Mouse (Mus musculus) embryonic stem cell, embryonic (primary cell): Measurements from ENCODE around the gene Lgals9.

Experiments used
- CTCF ChIA-PET, 4 experiments: fragments of 300-600 bp in 2 of 4; fragments of 350-600 bp in 2 of 4; sonication (Branson Sonifier 250); formaldehyde crosslinking; loops; one replicate each; lab custom pipeline; 2022; ENCODE audit warnings: inconsistent platforms in 2 of 4; lab: Charles Lee
- POLR2A ChIA-PET, 4 experiments: fragments of 300-600 bp in 2 of 4; fragments of 350-600 bp in 2 of 4; sonication (Branson Sonifier 250); formaldehyde crosslinking; loops; one replicate each; lab custom pipeline; 2022; ENCODE audit warnings: antibody characterized with exemption in 4 of 4, inconsistent platforms in 1 of 4; lab: Charles Lee

The Lgals9 gene

DNA sequence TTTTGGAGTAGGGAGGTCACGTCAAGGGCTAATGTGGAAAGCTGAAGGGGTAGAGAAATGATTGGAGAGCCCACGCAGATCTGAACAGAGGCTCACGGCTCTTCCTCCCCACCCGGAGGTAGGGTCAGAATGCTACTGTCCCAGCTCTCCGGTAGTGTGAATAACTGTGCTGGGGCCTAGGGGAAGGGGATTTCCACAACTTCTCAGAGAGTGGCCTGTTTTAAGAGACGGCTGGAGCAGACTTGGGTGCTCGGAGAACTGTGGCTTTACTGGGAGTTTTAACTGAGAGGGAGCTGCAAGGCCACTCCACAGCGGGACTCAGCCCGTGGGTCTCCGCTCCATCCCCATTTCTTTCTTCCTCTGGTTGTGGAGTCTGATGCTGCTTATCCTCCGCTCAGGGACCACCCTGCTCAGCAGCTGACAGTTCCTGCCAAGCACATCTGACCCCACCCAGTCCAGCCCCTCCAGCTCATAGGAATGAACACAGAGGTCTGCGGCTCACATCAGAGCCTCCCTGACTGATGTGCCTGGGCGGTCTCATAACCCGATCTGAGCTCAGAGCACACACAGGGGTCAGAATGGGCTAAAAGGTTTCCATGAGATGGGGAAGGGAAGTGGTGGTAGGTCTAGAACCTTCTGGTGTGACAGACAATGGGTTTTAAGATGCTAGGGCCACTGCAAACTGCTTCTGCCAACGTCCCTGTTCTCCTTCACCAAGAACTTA is 30.0 kb upstream of the Lgals9 start:
- POLR2A ChIA-PET, result interaction anchor here (0.6 to 9.0 kb wide), 11 partner anchors 10 to 464 kb away, joined by 3 to 110 read pairs (median 5); no protein-coding TSS in a partner anchor

DNA sequence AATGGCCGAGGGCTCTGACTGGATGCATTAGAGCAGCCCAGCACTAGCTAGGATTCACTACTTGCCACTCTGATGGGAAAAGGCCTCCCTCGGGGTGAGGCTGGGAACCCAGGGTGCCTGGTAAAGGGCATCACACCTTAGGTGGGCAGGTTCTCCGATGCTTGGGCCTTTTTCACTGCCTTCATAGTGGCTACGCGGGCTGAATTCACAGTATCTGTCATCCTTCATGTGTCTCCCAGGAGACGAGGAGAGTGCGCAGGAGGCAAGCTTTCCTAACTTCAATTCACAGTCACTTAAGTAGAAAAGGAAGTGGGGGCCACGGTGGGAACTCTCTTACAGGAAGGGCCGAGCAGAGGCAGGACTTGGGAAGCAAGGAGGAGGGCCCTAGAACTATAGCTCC is 29.1 kb upstream of the Lgals9 start:
- ChIA-PET CTCF (interaction anchor here in 2 of 4 experiments (0.9 to 2.5 kb wide), 4 partner anchors 11 to 47 kb away, joined by 3 to 10 read pairs (median 8); no protein-coding TSS in a partner anchor), POLR2A (interaction anchor here in 3 of 4 experiments (0.6 to 9.0 kb wide), 4 partner anchors 11 to 12 kb away, joined by 4 to 110 read pairs (median 16); no protein-coding TSS in a partner anchor)

More for the DNA sequence above, 30.0 kb upstream of the Lgals9 start:
- CTCF ChIA-PET, result interaction anchor here in 3 of 4 experiments (0.6 to 2.5 kb wide), 10 partner anchors 10 to 59 kb away, joined by 3 to 10 read pairs (median 5); no protein-coding TSS in a partner anchor

DNA sequence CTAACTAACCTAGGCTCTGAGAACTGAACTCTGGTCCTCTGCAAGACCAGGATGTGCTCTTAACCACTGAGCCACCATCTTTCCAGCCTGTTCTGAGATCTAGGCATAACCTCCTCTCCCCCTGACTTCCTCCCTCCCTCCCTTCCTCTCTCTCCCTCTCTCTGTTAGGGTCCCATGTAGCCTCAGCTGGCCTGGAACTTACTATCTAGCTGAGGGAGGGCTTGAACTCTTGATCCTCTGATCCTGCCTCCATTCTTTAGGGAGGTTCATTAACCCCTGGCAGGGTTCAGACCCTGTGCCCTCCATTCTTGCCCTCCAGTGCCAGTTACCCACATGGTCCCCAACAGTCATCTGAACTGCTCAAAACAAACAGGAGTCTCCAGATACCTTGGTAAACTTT is 28.3 kb upstream of the Lgals9 start:
- CTCF ChIA-PET, result interaction anchor here in 1 of 4 experiments (2.5 kb wide), 1 partner anchor 10 kb away, joined by 9 read pairs; no protein-coding TSS in a partner anchor

DNA sequence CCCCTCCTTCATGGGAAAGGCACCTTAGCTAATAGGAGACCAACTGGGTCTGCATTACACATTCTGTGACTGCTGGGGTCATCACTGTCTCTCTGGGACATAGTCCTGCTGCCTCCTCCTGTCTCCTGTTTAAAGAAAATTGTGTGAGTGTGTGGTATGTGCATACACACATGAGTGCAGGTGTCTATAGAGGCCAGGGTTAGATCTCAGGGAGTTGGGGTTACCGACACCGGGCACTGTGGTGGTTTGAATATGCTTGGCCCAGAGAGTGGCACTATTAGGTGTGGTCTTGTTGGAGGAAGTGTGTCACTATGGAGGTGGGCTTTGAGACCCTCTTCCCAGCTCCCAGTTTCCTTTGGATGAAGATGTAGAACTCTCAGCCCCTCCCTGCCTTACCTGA is 27.8 kb upstream of the Lgals9 start:
- ChIA-PET CTCF (interaction anchor here in 2 of 4 experiments (0.5 to 1.1 kb wide), 2 partner anchors 56 to 263 kb away, joined by 3 to 7 read pairs; no protein-coding TSS in a partner anchor), POLR2A (interaction anchor here in 1 of 4 experiments (0.7 to 1.5 kb wide), 3 partner anchors 9 to 14 kb away, joined by 3 to 7 read pairs (median 3); no protein-coding TSS in a partner anchor)

More for the DNA sequence above, 28.3 kb upstream of the Lgals9 start:
- POLR2A ChIA-PET, result interaction anchor here in 2 of 4 experiments (0.8 to 3.1 kb wide), 2 partner anchors 10 to 14 kb away, joined by 3 to 26 read pairs; no protein-coding TSS in a partner anchor

DNA sequence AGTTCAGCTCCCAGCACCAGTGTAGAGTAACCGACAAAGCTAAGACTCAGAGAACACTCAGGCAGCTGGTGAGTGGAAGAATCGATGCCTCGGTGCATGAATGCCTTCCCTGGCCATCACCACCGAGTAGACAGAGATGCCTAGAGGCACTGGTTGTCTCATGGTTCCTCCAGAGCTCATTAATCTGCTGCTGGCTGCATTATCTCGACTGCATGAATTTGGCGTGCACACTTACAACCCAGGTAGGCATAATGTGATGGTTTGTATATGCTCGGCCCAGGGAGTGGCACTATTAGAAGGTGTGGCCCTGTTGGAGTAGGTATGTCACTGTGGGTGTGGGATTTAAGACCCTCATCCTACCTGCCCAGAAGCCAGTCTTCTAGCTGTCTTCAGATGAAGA is 24.1 kb upstream of the Lgals9 start:
- ChIA-PET POLR2A (no interaction called here), CTCF (interaction anchor here in 2 of 4 experiments (0.6 to 1.4 kb wide), 2 partner anchors 41 to 266 kb away, joined by 3 to 4 read pairs; no protein-coding TSS in a partner anchor)

DNA sequence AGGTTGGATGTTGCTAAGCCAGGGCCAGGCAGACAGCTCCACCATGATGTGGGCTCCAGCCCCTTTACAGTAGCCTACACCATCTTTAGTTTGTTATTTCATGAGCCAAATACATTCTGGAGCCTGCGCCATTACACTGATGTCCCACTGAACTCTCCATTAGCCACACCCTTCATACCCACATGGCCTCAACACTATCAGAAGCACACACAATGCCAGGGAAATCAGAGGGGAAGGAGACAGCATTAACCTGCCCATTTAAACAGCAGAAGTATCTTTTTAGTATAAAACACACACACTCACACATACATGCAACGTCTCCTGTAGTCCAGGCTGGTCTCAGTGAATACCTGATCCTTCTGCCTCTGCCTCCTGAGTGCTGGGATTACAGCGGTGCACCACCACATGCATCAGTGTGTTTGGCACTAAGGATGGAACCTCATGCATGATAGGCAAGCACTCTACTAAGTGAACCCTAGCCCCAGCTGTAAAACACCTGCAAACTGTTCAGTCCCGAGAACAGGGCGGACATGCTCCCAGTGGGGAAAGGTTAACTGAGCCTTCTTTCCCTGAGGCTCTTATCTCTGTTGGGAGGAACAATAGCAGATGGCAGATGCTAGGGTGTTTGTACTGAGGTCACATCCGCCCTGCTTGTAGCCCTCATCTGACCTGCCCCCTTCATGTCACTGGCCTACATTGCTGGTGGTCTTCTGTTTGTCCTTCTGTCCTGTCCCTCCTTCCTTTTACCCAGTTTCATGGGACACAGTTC is 23.4 kb upstream of the Lgals9 start:
- ChIA-PET CTCF (interaction anchor here in 2 of 4 experiments (0.6 to 1.4 kb wide), 3 partner anchors 11 to 267 kb away, joined by 3 to 4 read pairs (median 4); no protein-coding TSS in a partner anchor), POLR2A (no interaction called here)

DNA sequence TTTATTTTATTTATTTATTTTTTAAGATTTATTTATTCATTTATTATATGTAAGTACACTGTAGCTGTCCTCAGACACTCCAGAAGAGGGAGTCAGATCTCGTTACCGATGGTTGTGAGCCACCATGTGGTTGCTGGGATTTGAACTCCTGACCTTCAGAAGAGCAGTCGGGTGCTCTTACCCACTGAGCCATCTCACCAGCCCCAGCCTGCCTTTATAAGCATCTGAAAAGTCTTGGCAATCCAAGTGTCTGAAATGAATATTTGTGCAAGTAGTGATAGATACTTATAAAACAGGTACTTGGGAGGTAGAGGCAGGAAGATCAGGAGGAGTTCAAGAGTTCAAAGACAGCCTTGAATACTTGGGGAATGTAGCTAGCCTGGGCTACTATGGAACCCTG is 22.6 kb upstream of the Lgals9 start:
- CTCF ChIA-PET, result interaction anchor here in 2 of 4 experiments (0.7 to 1.4 kb wide), 4 partner anchors 12 to 52 kb away, joined by 3 to 4 read pairs (median 3); no protein-coding TSS in a partner anchor
- POLR2A ChIA-PET, result interaction anchor here in 1 of 4 experiments (0.7 kb wide), 1 partner anchor 486 kb away, joined by 3 read pairs; no protein-coding TSS in a partner anchor

DNA sequence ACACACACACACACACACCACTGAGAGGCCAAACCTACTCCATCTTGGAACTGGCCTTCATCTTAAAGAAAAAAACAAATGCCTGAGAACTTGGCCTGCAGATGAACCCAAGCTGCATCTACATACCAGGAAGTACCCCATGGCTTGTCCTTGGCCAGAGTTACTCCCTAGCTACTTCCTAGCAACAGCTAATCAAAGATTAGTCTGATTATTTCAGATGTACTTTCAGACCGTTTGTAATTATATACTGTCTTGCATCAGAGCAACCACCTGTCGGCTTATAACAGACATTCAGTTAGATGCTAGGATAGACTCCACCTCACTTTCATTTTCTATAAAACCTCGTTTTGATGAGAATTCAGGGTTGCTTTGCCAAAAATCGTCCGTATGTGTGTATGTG is 21.7 kb upstream of the Lgals9 start:
- CTCF ChIA-PET, result interaction anchor here in 3 of 4 experiments (0.6 to 1.4 kb wide), 7 partner anchors 12 to 207 kb away, joined by 3 to 4 read pairs (median 3); no protein-coding TSS in a partner anchor

DNA sequence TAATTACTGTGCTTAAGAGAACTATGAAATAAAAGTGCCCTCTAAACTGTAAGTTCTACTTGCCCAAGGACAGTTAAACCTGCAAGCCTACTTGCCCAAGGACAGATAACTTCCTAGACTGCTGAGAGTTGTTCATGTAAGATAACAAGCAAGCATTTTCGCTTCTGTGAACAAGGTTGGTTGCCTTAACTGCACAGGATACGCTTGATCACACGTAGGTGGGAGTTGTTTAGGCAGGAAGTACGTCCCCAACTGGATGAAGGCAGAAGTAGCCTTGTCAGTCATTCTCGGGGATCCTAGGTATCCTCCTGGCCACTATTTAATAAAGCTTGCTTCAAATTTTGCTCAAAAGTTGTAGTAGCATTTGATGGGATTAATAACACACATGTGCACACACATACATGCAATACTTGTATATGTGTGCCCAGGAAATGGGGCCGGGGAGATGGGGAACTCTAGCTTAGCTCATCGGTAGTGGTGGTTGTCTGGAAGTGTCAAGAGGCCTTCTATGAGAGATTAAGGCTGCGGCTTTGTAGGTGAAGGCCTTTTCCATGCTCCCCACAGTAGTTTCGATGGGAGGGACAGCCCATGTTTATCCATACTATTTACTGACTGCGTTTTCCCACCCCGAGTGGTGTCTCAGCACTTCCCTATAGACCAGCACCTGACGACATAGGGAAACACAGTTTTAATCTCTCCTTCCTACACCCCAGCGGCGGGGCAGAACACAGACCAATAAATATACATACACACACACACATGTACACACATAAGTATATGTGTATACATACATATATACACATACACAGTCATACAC is 21.0 kb upstream of the Lgals9 start:
- POLR2A ChIA-PET, result interaction anchor here in 3 of 4 experiments (0.7 to 11.4 kb wide), 3 partner anchors 10 to 168 kb away, joined by 3 to 110 read pairs (median 4); no protein-coding TSS in a partner anchor
- CTCF ChIA-PET, result interaction anchor here in 3 of 4 experiments (0.7 to 4.4 kb wide), 7 partner anchors 13 to 207 kb away, joined by 3 to 27 read pairs (median 4); no protein-coding TSS in a partner anchor

More for the DNA sequence above, 21.7 kb upstream of the Lgals9 start:
- POLR2A ChIA-PET, result interaction anchor here in 3 of 4 experiments (0.6 to 11.4 kb wide), 5 partner anchors 10 to 169 kb away, joined by 3 to 110 read pairs (median 3); no protein-coding TSS in a partner anchor

DNA sequence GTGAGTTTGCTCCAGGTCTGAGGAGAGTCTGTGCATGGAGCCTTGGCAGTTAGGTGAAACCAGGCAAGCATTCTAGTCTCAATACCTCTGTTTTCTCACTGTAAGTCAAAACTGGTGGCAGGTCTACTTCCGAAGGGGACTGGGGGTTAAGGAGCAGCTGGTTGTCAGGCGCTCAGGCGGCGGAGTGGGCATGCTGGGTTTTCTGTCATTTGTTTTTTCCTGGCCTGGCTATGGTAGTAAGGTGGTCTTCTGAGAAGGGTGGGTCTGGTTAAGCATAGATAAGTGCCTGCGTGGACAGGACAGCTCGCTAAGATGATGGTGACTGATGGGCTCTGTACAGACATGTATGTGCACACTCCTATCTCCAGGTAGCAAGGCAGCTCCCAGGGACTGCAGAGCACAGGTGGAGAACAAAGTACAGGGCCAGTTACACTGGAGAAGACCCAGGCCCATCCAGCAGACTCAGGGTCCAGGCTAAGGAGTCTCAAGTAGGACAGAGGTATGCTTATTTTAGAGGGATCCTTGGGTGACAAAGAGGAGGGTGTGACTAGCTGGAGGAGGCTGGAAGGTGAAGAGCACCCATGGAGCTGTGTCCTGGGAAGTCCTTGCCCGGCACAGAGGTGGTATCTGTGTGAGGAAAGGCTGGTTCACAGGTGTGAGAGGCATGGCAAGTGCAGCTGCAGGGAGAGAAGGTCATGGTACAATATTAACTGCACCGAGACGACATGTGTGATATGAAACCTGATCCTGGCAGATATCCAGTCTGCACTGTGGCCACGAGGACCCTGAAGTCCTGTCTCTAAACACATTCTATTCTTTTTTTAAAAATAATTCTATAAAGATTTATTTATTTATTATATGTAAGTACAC is 19.3 kb upstream of the Lgals9 start:
- ChIA-PET POLR2A (interaction anchor here (0.6 to 11.4 kb wide), 15 partner anchors 8 to 321 kb away, joined by 3 to 110 read pairs (median 4); no protein-coding TSS in a partner anchor), CTCF (interaction anchor here in 3 of 4 experiments (0.7 to 4.4 kb wide), 12 partner anchors 15 to 221 kb away, joined by 3 to 27 read pairs (median 4); no protein-coding TSS in a partner anchor)

DNA sequence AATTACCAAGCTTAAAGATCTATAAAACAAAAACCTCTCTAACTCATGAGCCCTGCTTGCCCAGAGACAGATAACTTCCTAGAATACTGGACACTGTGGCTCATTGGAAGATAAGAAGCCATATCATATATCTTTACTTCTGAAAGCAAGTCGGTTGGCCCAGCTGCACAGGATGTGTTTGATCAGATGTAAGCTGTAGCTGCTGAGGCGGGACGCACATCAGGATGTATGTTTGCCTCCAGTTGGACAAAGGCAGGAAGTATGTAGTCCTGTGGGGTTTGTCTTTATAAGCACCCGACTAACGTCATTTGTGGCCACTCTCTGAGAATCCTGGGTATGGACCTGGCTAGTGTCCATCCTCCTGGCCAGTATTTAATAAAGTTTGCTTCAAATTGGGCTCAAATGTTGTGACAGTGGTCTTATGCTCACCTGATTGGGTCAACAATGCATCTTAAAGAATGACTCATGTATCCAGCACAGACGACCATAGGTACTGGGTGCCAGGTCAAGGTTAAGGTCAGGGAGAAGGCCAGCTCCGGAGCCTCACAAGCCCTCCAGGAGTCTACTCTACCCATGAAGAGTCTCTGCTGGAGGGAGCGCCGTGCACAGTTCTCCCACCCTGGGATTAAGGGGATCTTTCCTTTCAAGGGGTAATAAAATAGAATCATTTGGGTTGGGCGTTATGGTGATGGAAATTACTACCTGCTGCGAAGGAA is 18.5 kb upstream of the Lgals9 start:
- ChIA-PET CTCF (interaction anchor here (0.6 to 4.4 kb wide), 19 partner anchors 11 to 221 kb away, joined by 3 to 27 read pairs (median 5); no protein-coding TSS in a partner anchor), POLR2A (interaction anchor here (0.5 to 11.4 kb wide), 43 partner anchors 8 to 687 kb away, joined by 3 to 110 read pairs (median 5); partner anchors contain the start of genes Lgals9 (in 2 of the 4), Ift20 (in 1 of the 4), Poldip2 (in 1 of the 4) and Tmem199 (in 1 of the 4))

DNA sequence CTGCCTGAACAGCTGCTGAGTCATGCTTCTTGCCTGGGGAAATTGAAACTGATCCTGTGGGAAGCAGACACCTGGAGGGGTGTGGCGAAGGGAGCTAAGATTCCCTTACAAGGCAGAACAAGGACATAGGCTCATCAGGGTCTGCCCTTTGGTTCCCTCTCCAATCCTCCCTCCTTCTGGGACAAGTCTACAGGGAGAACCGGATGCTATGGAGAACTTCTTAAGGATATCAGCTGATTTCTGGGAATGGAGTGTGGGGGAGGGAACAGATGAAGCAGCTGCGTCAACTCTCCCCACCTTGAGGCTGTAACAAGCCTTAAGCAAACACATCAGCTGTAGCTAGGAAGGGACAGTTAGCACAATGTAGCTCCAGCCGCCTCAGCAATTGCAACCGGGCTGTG is 17.8 kb upstream of the Lgals9 start:
- ChIA-PET POLR2A (interaction anchor here (0.6 to 11.4 kb wide), 45 partner anchors 9 to 1317 kb away, joined by 3 to 110 read pairs (median 5); partner anchors contain the start of genes Lgals9 (in 2 of the 4), Ift20 (in 1 of the 4), Nufip2 (in 1 of the 4) and Poldip2 (in 1 of the 4)), CTCF (interaction anchor here in 3 of 4 experiments (0.6 to 4.4 kb wide), 20 partner anchors 12 to 675 kb away, joined by 3 to 27 read pairs (median 5); no protein-coding TSS in a partner anchor)

DNA sequence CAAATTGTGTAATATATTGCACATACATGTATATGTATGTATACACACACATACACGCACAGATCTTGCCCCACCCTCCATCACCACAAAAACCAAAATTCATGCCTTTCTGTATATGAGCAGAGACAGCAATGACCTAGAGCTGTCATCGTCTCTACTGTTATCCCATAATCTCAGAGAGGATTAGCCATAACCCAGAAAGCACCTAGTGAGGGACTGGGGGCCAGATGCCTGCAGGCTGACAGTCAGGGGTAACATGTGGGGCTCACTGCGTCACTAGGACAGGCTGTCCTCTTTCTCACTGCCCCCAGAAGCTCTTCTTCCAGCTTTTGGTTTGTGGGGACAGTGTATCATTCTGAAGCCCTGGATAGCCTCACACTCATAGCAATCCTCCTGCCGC is 17.1 kb upstream of the Lgals9 start:
- POLR2A ChIA-PET, result interaction anchor here (0.5 to 11.4 kb wide), 32 partner anchors 9 to 1316 kb away, joined by 3 to 110 read pairs (median 5); partner anchors contain the start of genes Lgals9 (in 1 of the 4), Nufip2 (in 1 of the 4), Poldip2 (in 1 of the 4) and Tmem199 (in 1 of the 4)
- CTCF ChIA-PET, result interaction anchor here in 3 of 4 experiments (0.6 to 4.4 kb wide), 13 partner anchors 13 to 616 kb away, joined by 3 to 27 read pairs (median 5); no protein-coding TSS in a partner anchor

DNA sequence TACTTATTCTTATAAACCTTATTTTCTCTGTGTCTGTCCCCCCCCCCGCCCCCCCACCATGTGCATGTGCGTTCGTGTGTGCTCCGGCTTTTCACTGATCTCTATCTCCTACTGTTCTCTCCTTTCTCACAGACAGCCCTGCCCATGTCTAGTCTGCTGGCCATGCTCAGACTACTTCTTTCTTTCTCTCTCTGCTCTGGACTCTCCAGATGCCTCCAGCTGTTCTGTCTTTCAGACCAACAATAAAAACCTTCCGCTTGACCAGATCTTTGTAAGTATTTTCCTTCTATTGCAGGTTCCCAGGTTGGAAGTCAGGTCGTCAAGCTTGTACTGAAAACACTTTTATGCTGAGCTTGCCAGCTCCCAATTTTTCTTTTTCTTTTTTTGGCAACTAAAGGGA is 14.4 kb upstream of the Lgals9 start:
- ChIA-PET POLR2A (interaction anchor here in 1 of 4 experiments (0.6 to 11.4 kb wide), 5 partner anchors 9 to 1082 kb away, joined by 3 to 110 read pairs (median 4); partner anchors contain the start of genes Crlf3 and Lgals9), CTCF (interaction anchor here in 3 of 4 experiments (0.6 to 1.2 kb wide), 4 partner anchors 20 to 221 kb away, joined by 3 to 5 read pairs (median 4); no protein-coding TSS in a partner anchor)
